22 mouse cellular contexts compared by ENCODE assay signal in genomic region chr16:91029901-91030300, GRCm38 (mm10).
A peak's percentile ranks its signal among the peaks of the same experiment; 100 is the strongest.
DNase-seq lines count a peak whose midpoint lies in the region; TF ChIP-seq lines count a peak whose summit lies in the region.
"Had no signal": no experiment of that assay in that cellular context is flagged by ENCODE, and none has a peak within 500 bp of the region (broad histone marks: within the 10 kb centered on the region; RNA-seq: fewer than 3 reads in every experiment).

No protein-coding gene starts in this region.

- peak; percentile 68 for DNase-seq in heart, adult 11 months
- DNase-seq in heart, adult 9 months (ENCODE audit: low spot score in 2 of 2): no peak
- DNase-seq in R1 (ENCODE audit: low read depth, low spot score): peak; percentile 36
- DNase-seq in cerebellum, adult 9-11 months: no peak
- DNase-seq: adrenal gland, adult 2 months; adrenal gland, postnatal 10 days; adrenal gland, postnatal 25 days; B cell, adult 2 months; cerebellum, adult 11 months; cerebellum, adult 18-20 months; cerebellum, adult 8-10 months; cerebellum, postnatal 10 days; cerebellum, postnatal 25 days; forebrain, postnatal 0 days had no signal

- H3K36me3 ChIP-seq in E14TG2a.4 (ENCODE audit: insufficient read depth, low read length): peaks cover 84% of the 10 kb centered on the region

- peaks cover 22% of the 10 kb centered on the region for H3K4me1 ChIP-seq in E14TG2a.4 (replicated peaks; ENCODE audit: low read depth, low read length)
- H3K4me1 ChIP-seq: embryonic facial prominence, embryonic 10.5 days; embryonic facial prominence, embryonic 12.5 days; forebrain, embryonic 13.5 days; forebrain, embryonic 15.5 days had no signal

- H3K4me3 ChIP-seq in E14TG2a.4 (replicated peaks; ENCODE audit: low read length): 0 out of 2 replicates have a peak overlapping the region, but pooled peaks have one; percentile 7
- H3K4me3 ChIP-seq: embryonic facial prominence, embryonic 10.5 days; embryonic facial prominence, embryonic 12.5 days; forebrain, embryonic 13.5 days; forebrain, embryonic 15.5 days had no signal

- no peaks in the 10 kb centered on the region for H3K27me3 ChIP-seq in E14TG2a.4 (ENCODE audit: insufficient read depth, low read length)
- H3K27me3 ChIP-seq: CH12.LX; embryonic facial prominence, embryonic 12.5 days; forebrain, embryonic 13.5 days; forebrain, embryonic 15.5 days; Patski had no signal

- no peaks in the 10 kb centered on the region for H3K9me3 ChIP-seq in E14TG2a.4 (ENCODE audit: low read length)
- H3K9me3 ChIP-seq: embryonic facial prominence, embryonic 10.5 days; embryonic facial prominence, embryonic 12.5 days; forebrain, embryonic 13.5 days; forebrain, embryonic 15.5 days; G1E had no signal

- no peak for TF ChIP-seq CTCF in E14TG2a.4 (conservative IDR thresholded peaks at IDR 0.05; ENCODE audit: low read length)

Comparison
In these comparisons a context has a peak if more than half of its experiments do, and no peak if none do; other contexts are left out.
1. DNase-seq: peak in heart, adult 11 months (single experiment) and R1 (single experiment); none in heart, adult 9 months (0 of 2) and cerebellum, adult 9-11 months (single experiment).